Mouse (Mus musculus) forebrain, embryonic 13.5 days (tissue): ENCODE data around the gene Tlr5. TPM values are rescaled to one million over a fixed set of nuclear protein-coding genes. Genes with fewer than 3 reads are reported as not detected.

ENCODE experiments used
- ATAC-seq: fragments of 200-750 bp; cut with Nextera tagmentation; 2 replicates; pipeline ENCODE4 v1.8.0; 2017
- H3K27ac ChIP-seq: fragments of 300-500 bp; sonication (generic); 2 replicates; pipeline ENCODE4 v1.5.1; 2015; ENCODE audit warnings: inconsistent platforms, mild to moderate bottlenecking, moderate library complexity
- H3K27me3 ChIP-seq: fragments of 300-500 bp; sonication (generic); 2 replicates; pipeline ENCODE4 v1.6.1; 2015; ENCODE audit warnings: mild to moderate bottlenecking, inconsistent platforms
- H3K36me3 ChIP-seq: fragments of 300-500 bp; sonication (generic); 2 replicates; pipeline ENCODE4 v1.6.1; 2015; ENCODE audit warnings: mild to moderate bottlenecking, inconsistent platforms; ENCODE audit not compliant: poor library complexity, severe bottlenecking
- H3K4me1 ChIP-seq: fragments of 300-500 bp; sonication (generic); 2 replicates; pipeline ENCODE4 v1.6.1; 2015; ENCODE audit warnings: inconsistent platforms
- H3K4me2 ChIP-seq: fragments of 300-500 bp; sonication (generic); 2 replicates; pipeline ENCODE4 v1.6.1; 2015; ENCODE audit warnings: inconsistent platforms, mild to moderate bottlenecking, moderate library complexity
- H3K4me3 ChIP-seq: fragments of 300-500 bp; sonication (generic); 2 replicates; pipeline ENCODE4 v1.5.1; 2015; ENCODE audit warnings: mild to moderate bottlenecking, inconsistent platforms
- H3K9ac ChIP-seq: fragments of 300-500 bp; sonication (generic); 2 replicates; pipeline ENCODE4 v1.6.1; 2015; ENCODE audit warnings: mild to moderate bottlenecking, inconsistent platforms
- H3K9me3 ChIP-seq: fragments of 300-500 bp; sonication (generic); replicated peaks from 2 replicates; pipeline ENCODE4 v1.6.1; 2016; ENCODE audit warnings: inconsistent platforms
- WGBS: fragments of 180-500 bp; shearing (Covaris S2); methylation state at CpG from one replicate; pipeline ENCODE4 v1.1.7; 2015; 5-methylcytosine and 5-hydroxymethylcytosine counted together
- polyA plus RNA-seq: library from polyadenylated mRNA; unstranded; fragments of >200 nt; fragmentation: Nextera tagmentation; extraction: Ambion mirVana; gene quantifications from 2 replicates; pipeline ENCODE4 v1.2.1, GENCODE M21; 2015

Gene Tlr5
- polyA plus RNA-seq, 1 experiment from 2014 or later = 0.13 TPM

DNA sequence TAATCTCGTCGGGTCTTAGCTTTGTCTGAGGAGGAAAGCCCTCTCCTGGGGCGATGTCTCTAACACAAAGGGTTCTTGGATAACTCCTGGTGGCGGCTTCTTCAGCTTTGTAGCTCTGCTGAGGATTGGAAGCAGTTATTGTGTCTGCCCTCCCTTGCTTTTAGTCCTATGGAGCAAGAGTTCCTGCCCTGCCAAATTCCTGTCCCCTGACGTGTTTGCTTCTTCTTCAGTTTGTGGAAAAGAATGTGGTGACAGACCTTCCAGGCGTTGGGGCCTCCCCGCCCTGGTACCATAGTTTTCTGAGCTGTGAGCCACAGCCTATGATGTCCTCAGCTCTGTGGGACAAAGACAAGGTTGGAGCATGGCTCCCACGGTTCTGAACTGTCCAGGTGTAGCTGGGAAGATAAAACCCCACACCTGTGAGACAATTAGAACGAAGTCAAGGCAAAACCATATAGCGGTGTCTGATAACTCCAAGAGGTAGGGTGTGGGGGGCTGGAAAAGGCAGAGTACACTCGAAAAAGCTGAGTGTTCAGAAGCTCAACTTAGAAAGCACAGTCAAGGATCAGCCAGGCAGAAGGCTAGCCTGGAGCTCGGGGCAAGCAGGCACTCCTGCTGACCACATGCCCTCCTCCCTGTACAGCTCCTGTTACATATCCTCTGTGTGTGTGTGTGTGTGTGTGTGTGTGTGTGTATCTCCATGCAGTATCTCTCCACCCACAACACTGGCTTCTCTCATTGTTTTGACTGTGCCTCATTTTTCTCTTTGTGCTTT is 1.8 kb downstream of the Tlr5 start:
- Histone ChIP-seq H3K36me3 (no peaks in the 10 kb centered on the region), H3K27me3 (peaks cover 37% of the 10 kb centered on the region), H3K27ac (no peak overlapping the region), H3K4me1 (peaks cover 46% of the 10 kb centered on the region), H3K4me2 (no peak overlapping the region), H3K4me3 (no peak overlapping the region), H3K9ac (no peak overlapping the region), H3K9me3 (no peaks in the 10 kb centered on the region)
- ATAC-seq = no peak
- 60% methylated on average over 12 of the region's 12 CpGs for WGBS

DNA sequence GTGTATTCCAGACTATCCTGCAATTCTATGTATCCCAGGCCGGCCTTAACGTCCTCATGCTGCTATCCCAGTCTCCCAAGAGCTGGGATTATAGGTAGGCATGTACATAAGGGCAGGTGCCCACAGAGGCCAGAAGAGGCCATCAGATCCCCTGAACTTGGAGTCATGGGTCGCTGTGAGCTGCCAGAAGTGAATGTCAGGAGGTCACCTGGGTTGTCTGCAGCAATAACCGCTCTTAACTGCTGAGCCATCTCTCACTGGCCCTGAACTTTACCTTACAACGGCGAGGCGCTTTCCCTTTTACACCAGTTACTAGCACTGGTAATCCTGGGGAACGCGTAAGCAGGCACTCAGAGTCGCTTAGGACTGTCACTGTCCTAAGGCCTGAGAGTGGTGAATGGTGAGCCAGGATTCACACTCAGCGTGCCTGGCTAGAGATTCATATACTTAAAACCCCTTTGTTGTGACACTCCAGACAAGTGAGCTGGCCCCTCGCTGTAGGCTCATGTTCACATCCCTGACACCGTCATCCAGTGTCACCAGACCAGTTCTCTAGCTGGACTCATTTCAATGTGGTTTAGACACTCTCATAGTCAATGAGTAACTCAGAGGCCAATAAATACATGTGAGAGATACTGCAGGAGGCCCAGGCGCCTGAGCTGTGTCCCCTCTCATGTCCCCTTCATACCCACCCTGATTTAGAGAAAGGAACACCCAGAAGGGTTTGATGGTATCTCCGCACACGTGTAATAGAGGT is 2.6 kb downstream of the Tlr5 start:
- no peak for ATAC-seq
- peaks cover 45% of the 10 kb centered on the region for H3K27me3 ChIP-seq
- H3K27ac ChIP-seq = no peak overlapping the region
- no peak overlapping the region for H3K4me3 ChIP-seq
- H3K9me3 ChIP-seq = no peaks in the 10 kb centered on the region
- no peaks in the 10 kb centered on the region for H3K36me3 ChIP-seq
- WGBS = 86% methylated on average over 16 of the region's 16 CpGs
- H3K4me2 ChIP-seq = no peak overlapping the region
- H3K4me1 ChIP-seq = peaks cover 46% of the 10 kb centered on the region
- H3K9ac ChIP-seq = no peak overlapping the region

DNA sequence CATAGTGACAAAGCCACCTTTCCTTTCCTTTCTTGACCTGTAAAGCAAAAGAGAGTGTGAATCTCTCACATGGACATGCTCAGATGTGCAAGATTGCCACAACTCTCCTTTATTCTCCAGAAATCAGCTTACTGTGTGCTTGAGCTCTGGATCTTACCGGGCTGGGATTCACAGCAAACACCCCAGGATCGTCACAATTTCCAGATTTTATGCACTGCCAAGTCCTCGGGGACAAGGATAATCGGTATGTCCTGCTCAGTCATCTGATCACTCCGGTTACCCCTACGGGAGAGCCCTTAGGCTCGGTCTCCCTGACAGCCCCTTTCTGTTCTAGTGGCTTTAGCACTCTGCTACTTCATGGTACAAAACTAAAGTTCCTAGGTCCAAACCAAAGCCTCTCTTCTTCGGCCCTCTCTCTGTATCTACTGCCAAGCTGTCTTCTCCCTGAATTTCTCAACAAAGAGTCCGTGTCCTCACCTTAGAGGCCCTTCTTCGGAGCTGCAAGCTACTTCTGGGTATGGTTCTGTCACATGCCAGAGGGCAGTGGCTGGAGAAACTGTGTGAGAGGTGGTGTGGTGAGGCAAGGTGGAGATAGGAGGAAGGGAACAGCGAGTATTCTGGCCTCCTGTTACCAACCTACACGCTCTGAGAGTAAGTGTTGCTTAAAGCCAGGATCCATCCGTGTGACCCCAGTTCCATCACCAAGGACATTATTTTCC is 3.4 kb downstream of the Tlr5 start:
- Histone ChIP-seq H3K9ac (no peak overlapping the region), H3K27me3 (peaks cover 47% of the 10 kb centered on the region), H3K4me2 (no peak overlapping the region), H3K27ac (no peak overlapping the region), H3K9me3 (no peaks in the 10 kb centered on the region), H3K36me3 (no peaks in the 10 kb centered on the region), H3K4me3 (no peak overlapping the region), H3K4me1 (peaks cover 45% of the 10 kb centered on the region)
- 83% methylated on average over 13 of the region's 13 CpGs for WGBS
- no peak for ATAC-seq

DNA sequence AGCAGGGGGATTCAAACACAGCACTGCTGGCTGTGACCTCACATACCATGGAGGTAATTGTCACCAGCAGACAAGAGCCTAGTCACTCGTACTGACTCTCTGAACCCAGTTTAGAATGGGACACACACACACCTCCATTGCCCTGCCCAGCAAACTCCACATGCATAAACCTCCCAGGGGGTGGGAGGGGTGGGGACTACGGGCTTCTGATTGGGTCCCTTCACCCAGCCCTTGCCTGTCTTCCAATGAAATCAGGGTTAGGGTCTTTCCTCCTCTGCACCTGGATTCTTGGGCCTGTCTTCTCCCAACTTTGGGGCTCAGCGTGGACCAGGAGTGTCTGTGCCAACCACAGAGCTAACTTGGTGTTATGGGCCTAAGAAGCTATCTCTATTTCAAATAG is 4.2 kb downstream of the Tlr5 start:
- peak overlapping the region; percentile 41; the same call in 1 of the 2 replicates for H3K4me3 ChIP-seq

DNA sequence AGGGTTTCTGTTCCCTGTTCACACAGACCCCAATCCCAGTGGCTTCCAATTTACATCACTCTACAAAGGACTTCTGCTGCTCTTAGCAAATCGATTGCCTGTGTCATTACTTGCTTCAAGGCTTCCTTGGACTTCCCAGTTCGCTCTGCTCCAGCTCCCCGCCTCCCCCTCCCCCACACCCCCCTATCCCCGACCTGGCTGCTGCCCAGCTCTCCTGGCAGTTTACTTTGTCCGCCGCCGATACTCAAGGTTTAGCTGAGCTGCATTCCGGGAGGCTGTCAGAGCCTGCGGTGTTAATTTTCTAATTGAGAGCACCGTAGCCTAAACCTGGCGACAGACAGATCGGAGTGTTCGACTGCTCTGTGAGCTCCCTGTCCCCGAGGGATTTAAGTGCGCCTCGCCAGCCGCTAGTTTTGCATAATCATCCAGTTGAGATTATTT is 4.7 kb downstream of the Tlr5 start:
- H3K4me2 ChIP-seq = peak overlapping the region; percentile 72
- no peaks in the 10 kb centered on the region for H3K36me3 ChIP-seq
- H3K9ac ChIP-seq = peak overlapping the region; percentile 56
- ATAC-seq = peak; percentile 44
- peaks cover 55% of the 10 kb centered on the region for H3K27me3 ChIP-seq
- H3K4me1 ChIP-seq = peaks cover 43% of the 10 kb centered on the region
- peak overlapping the region; percentile 41 for H3K4me3 ChIP-seq
- WGBS = under 1% methylated on average over 17 of the region's 17 CpGs
- no peak overlapping the region; the same call in 1 of the 2 replicates for H3K27ac ChIP-seq
- H3K9me3 ChIP-seq = no peaks in the 10 kb centered on the region

More for the DNA sequence above, 4.2 kb downstream of the Tlr5 start:
- Histone ChIP-seq H3K27me3 (peaks cover 53% of the 10 kb centered on the region), H3K4me2 (peak overlapping the region; percentile 72), H3K36me3 (no peaks in the 10 kb centered on the region), H3K4me1 (peaks cover 43% of the 10 kb centered on the region), H3K9me3 (no peaks in the 10 kb centered on the region), H3K9ac (0 out of 2 replicates have a peak overlapping the region, but pooled peaks have one; percentile 56), H3K27ac (no peak overlapping the region)
- 28% methylated on average over 3 of the region's 3 CpGs for WGBS
- ATAC-seq = peak; percentile 4; the same call in 1 of the 2 replicates

DNA sequence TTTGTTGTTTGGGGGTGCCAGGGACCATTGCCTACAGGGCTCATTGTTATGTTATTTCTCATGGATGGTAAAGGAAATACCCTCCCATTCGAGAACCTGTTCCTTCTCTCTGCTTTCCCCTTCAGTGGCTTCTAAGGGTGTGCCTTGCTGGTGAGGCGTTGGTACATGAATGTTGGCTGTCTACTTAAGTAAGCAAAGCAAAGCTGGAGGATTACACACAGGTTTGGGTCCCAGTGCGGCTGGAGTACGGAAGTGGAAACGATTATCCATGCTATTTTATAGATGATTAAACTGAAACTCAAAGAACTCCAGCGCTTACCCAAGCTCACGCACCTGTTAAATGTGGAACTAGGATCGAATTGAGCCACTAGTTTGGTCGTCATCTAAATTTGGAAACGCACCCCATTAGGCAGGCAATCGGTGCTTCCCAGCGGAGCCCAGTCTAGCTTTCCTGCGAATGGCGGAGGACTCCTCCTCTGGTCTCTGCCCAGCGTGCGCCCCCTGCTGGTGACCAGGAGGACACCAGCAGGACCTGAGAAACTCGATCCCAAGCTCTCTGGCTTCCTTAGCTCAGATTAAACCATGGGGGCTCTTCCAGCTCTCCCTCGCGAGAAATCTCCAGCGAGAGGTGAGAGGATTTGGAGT is 5.3 kb downstream of the Tlr5 start:
- peaks cover 43% of the 10 kb centered on the region for H3K4me1 ChIP-seq
- H3K9me3 ChIP-seq = no peaks in the 10 kb centered on the region
- H3K4me2 ChIP-seq = peak overlapping the region; percentile 72
- peaks cover 55% of the 10 kb centered on the region for H3K27me3 ChIP-seq
- 0% methylated on average over 20 of the region's 20 CpGs for WGBS
- no peaks in the 10 kb centered on the region for H3K36me3 ChIP-seq
- H3K4me3 ChIP-seq = peak overlapping the region; percentile 41
- H3K27ac ChIP-seq = no peak overlapping the region
- ATAC-seq = peak; percentile 80
- peak overlapping the region; percentile 56 for H3K9ac ChIP-seq

DNA sequence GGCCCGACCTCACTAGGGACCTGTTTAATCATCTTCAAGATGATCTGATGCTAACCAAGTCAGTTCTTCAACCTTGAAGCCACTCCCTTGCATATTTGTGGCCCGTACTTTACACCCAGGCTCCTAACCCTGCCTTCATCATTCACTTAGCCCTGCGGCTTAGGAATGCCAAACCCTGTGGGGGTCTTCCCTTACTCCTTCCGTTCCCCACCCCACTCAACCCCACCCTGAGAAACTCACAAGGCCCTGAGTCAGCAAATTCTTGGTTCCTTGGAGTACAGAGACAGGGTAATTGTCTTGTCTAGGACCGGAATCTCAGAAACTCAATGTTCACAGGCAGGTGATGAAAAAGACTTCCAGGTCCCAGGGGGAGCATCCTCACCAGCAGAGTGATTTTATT is 6.5 kb downstream of the Tlr5 start:
- ATAC-seq = no peak
- no peak overlapping the region for H3K4me2 ChIP-seq
- H3K9me3 ChIP-seq = no peaks in the 10 kb centered on the region
- peaks cover 45% of the 10 kb centered on the region for H3K27me3 ChIP-seq
- no peaks in the 10 kb centered on the region for H3K36me3 ChIP-seq
- H3K9ac ChIP-seq = no peak overlapping the region
- no peak overlapping the region for H3K4me3 ChIP-seq
- H3K27ac ChIP-seq = no peak overlapping the region
- WGBS = 66% methylated on average over 5 of the region's 5 CpGs
- H3K4me1 ChIP-seq = peaks cover 38% of the 10 kb centered on the region

DNA sequence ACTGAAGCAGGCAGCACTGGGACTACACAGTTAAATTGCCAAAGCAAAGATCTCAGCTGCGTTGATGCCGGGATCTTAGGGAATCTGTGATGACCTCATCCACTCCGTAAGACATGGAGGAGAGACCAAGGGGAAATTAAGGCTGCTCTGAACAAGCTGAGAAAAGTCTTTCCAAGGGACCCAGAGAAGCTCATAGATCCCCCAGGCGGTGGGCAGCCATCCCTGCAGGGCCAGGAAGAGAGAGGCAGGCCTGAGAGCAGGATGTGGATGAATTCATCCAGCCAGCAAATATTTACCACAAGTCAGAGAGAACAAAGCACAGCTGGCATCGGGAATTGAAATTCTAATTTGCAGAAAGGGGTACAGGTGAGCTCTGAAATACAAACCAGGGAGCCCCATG is 8.7 kb downstream of the Tlr5 start:
- Histone ChIP-seq H3K4me2 (no peak overlapping the region), H3K4me3 (no peak overlapping the region), H3K27ac (no peak overlapping the region), H3K9me3 (no peaks in the 10 kb centered on the region), H3K4me1 (peaks cover 38% of the 10 kb centered on the region), H3K9ac (peak overlapping the region; percentile 37; the same call in 1 of the 2 replicates), H3K27me3 (peaks cover 26% of the 10 kb centered on the region), H3K36me3 (no peaks in the 10 kb centered on the region)
- no peak for ATAC-seq
- 47% methylated on average over 5 of the region's 5 CpGs for WGBS

DNA sequence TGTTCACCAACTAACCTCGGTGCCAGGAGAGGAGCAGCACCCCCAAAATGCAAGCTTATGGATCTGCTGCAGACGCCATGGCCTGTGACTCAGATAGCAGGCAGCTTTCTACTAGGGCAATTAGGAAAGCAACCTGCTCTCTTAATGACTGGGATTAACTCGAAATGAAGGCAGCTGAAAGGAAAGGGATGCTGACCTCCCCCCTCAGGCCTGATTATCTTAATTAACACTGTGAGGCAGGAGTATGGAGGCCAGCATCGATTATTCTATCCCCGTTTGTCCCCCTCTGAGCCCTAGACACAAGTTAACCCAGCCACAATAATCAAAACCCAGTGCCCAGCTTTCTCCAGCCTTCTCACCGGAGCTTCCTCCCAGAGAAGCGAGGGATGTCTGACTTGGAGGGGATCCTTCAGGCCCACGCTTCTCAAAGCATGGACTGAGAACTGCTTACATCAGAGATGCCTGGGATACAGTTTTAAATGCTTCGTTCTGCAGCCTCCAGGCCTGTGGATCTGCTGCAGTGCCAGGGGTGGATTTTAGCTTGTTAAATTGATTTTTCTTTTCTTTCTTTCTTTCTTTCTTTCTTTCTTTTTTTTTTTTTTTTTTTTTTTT is 10.4 kb downstream of the Tlr5 start:
- WGBS = 7% methylated on average over 9 of the region's 9 CpGs
- no peaks in the 10 kb centered on the region for H3K9me3 ChIP-seq
- no peak overlapping the region for H3K4me2 ChIP-seq
- no peak overlapping the region for H3K9ac ChIP-seq
- no peaks in the 10 kb centered on the region for H3K36me3 ChIP-seq
- H3K4me3 ChIP-seq = no peak overlapping the region
- peaks cover 25% of the 10 kb centered on the region for H3K27me3 ChIP-seq
- ATAC-seq = 0 out of 2 replicates have a peak, but pooled peaks have one; percentile 41
- peaks cover 24% of the 10 kb centered on the region for H3K4me1 ChIP-seq
- H3K27ac ChIP-seq = peak overlapping the region; percentile 12; the same call in 1 of the 2 replicates

DNA sequence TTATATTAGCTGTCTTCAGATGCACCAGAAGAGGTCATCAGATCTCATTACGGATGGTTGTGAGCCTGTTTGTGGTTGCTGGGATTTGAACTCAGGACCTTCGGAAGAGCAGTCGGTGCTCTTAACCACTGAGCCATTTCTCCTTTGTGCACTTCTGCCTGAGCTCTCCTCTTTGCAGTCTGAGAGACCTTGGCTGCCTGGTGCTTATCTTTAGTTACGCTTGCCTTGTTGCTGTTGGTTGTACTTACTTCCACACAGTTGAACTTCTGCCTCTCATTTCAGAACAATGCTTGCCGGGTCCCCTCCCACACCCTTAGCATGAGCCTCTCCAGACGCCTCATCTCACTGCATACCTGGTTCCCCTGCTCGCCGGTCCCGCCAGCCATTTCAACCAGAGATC is 14.1 kb downstream of the Tlr5 start:
- H3K9me3 ChIP-seq = no peaks in the 10 kb centered on the region
- H3K4me2 ChIP-seq = no peak overlapping the region
- H3K4me1 ChIP-seq = peaks cover 15% of the 10 kb centered on the region
- WGBS = 89% methylated on average over 9 of the region's 9 CpGs
- H3K27me3 ChIP-seq = peaks cover 3% of the 10 kb centered on the region; the same call in 1 of the 2 replicates
- H3K36me3 ChIP-seq = no peaks in the 10 kb centered on the region
- H3K27ac ChIP-seq = no peak overlapping the region
- no peak for ATAC-seq
- H3K9ac ChIP-seq = no peak overlapping the region
- H3K4me3 ChIP-seq = no peak overlapping the region

DNA sequence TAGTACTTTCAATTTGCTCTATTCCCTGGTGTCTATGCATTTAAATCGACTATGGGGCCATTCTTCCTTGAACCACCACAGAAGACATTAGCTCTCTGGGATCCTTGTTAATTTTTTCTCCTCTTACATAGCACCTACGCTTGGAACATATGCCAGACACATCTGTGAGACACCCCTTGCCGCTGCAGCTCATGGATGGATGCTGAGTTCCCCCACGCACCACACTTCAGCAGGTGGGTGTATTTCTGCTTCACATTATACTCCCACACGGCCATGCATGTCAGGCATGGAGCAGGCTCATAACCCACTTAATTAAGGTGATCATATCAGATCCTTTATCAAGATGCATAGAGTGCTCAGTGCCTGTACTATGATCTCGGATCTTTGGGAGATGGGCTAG is 17.7 kb downstream of the Tlr5 start:
- H3K4me2 ChIP-seq = no peak overlapping the region
- H3K9me3 ChIP-seq = no peaks in the 10 kb centered on the region
- no peak overlapping the region for H3K27ac ChIP-seq
- ATAC-seq = no peak
- no peak overlapping the region for H3K4me3 ChIP-seq
- no peaks in the 10 kb centered on the region for H3K4me1 ChIP-seq
- 84% methylated on average over 6 of the region's 6 CpGs for WGBS
- no peaks in the 10 kb centered on the region for H3K27me3 ChIP-seq
- no peaks in the 10 kb centered on the region for H3K36me3 ChIP-seq
- H3K9ac ChIP-seq = no peak overlapping the region
